Mouse (Mus musculus) bone marrow, adult 2 months (tissue): Measurements from ENCODE around the gene Bglap3. TPM values are rescaled to one million over a fixed set of nuclear protein-coding genes. Genes with fewer than 3 reads are reported as not detected.
"Not testable (repeated sequence)": the region's sequence is repeated elsewhere in the genome, so short reads cannot be mapped to it uniquely, and the experiment has no call there.

Experiments
- H3K27ac ChIP-seq: fragments of 200-500 bp; 2 replicates; pipeline ENCODE4 v1.5.1; 2012; ENCODE audit warnings: low read depth, mild to moderate bottlenecking, control low read depth, inconsistent platforms, low read length; ENCODE audit not compliant: control insufficient read depth, poor library complexity, insufficient read depth
- H3K4me1 ChIP-seq: fragments of 200-500 bp; 2 replicates; pipeline ENCODE4 v1.6.1; 2011; ENCODE audit warnings: low read length; ENCODE audit not compliant: control insufficient read depth, insufficient read depth
- H3K4me3 ChIP-seq: fragments of 200-500 bp; replicated peaks from 2 replicates; pipeline ENCODE3; 2011; ENCODE audit warnings: mild to moderate bottlenecking, low read depth, low read length, control low read depth; ENCODE audit not compliant: control insufficient read depth
- CTCF ChIP-seq: fragments of 200-500 bp; IDR thresholded peaks from 2 replicates; pipeline ENCODE4 v1.5.1; 2011; ENCODE audit warnings: low read length, control low read depth; ENCODE audit not compliant: control insufficient read depth, insufficient read depth
- POLR2A ChIP-seq: fragments of 200-500 bp; IDR thresholded peaks from 2 replicates; pipeline ENCODE4 v1.6.1; 2011; ENCODE audit warnings: low read depth, mild to moderate bottlenecking, control low read depth, low read length, borderline replicate concordance; ENCODE audit not compliant: control insufficient read depth
- WGBS: fragments of 180-500 bp; shearing (Covaris S2); methylation state at CpG from one replicate; pipeline ENCODE4 v1.1.7; 2018; 5-methylcytosine and 5-hydroxymethylcytosine counted together
- polyA plus RNA-seq: library from polyadenylated mRNA; stranded (reverse); fragments of >200 nt; gene quantifications from 2 replicates; pipeline ENCODE4 v1.2.4, GENCODE M21; 2011; ENCODE audit warnings: low replicate concordance; ENCODE audit not compliant: missing spikeins, insufficient read depth, insufficient read length

Gene Bglap3
- polyA plus RNA-seq, 1 experiment: not detected

- H3K4me1 ChIP-seq: peaks cover 1% of the 10 kb centered on the region; the same call in 1 of the 2 replicates
- H3K27ac ChIP-seq: no peak overlapping the region
- no peak overlapping the region for H3K4me3 ChIP-seq
- WGBS: 78% methylated on average over 9 of the region's 9 CpGs
- TF ChIP-seq POLR2A (no peak), CTCF (no peak)
Measured at GRCm38 (mm10) chr3:88393776-88394375, 21.3 kb upstream of the Bglap3 start.

- no peak within 1 kb of the TSS for H3K27ac ChIP-seq
- H3K4me3 ChIP-seq: no peak within 1 kb of the TSS
- TF ChIP-seq CTCF (no peak), POLR2A (no peak)
- H3K4me1 ChIP-seq: no peaks in the 10 kb centered on the region
- 81% methylated on average over 5 of the region's 5 CpGs for WGBS
Measured at GRCm38 (mm10) chr3:88384364-88384763, 11.8 kb upstream of the Bglap3 start, which contains the start of gene Bglap. Bglap (minus strand) TSS chr3:88384464.

- H3K4me1 ChIP-seq, H3K4me3 ChIP-seq: not testable (repeated sequence)
- WGBS: 61% methylated on average over 3 of the region's 7 CpGs
Measured at GRCm38 (mm10) chr3:88382383-88382782, 9.8 kb upstream of the Bglap3 start.

GRCm38 (mm10) chr3:88381389-88382315 lies 9.1 kb upstream of the Bglap3 start:
- WGBS: 19% methylated on average over 20 of the region's 22 CpGs
- H3K4me1 ChIP-seq, H3K27ac ChIP-seq, H3K4me3 ChIP-seq: not testable (repeated sequence)

More at GRCm38 (mm10) chr3:88382383-88382782, 9.8 kb upstream of the Bglap3 start:
- not testable (repeated sequence) for H3K27ac ChIP-seq

- WGBS: 61% methylated on average over 5 of the region's 5 CpGs
- not testable (repeated sequence) for H3K27ac ChIP-seq, H3K4me1 ChIP-seq, H3K4me3 ChIP-seq
Measured at GRCm38 (mm10) chr3:88378599-88378998, 6.1 kb upstream of the Bglap3 start, which contains the start of gene Bglap2. Bglap2 (minus strand) TSS chr3:88378699.

GRCm38 (mm10) chr3:88376644-88377043 lies 4.1 kb upstream of the Bglap3 start:
- not testable (repeated sequence) for H3K4me3 ChIP-seq, H3K4me1 ChIP-seq, H3K27ac ChIP-seq
- 69% methylated on average over 7 of the region's 7 CpGs for WGBS

- H3K4me3 ChIP-seq, H3K27ac ChIP-seq, H3K4me1 ChIP-seq: not testable (repeated sequence)
- WGBS: 16% methylated on average over 19 of the region's 19 CpGs
Measured at GRCm38 (mm10) chr3:88375750-88376626, 3.4 kb upstream of the Bglap3 start.

- 79% methylated on average over 7 of the region's 7 CpGs for WGBS
- H3K27ac ChIP-seq, H3K4me3 ChIP-seq, H3K4me1 ChIP-seq: not testable (repeated sequence)
Measured at GRCm38 (mm10) chr3:88368511-88368910, 4.0 kb downstream of the Bglap3 start.

- H3K4me1 ChIP-seq, H3K4me3 ChIP-seq, H3K27ac ChIP-seq: not testable (repeated sequence)
- 69% methylated on average over 3 of the region's 7 CpGs for WGBS
Measured at GRCm38 (mm10) chr3:88367517-88367916, 5.0 kb downstream of the Bglap3 start.

GRCm38 (mm10) chr3:88366830-88367428 lies 5.6 kb downstream of the Bglap3 start:
- WGBS: 7% methylated on average over 22 of the region's 22 CpGs
- not testable (repeated sequence) for H3K4me3 ChIP-seq, H3K4me1 ChIP-seq, H3K27ac ChIP-seq
